ENCODE assay signal across 17 mouse cellular contexts in genomic region chr11:118821353-118821752, GRCm38 (mm10).
DNase-seq lines count a peak whose midpoint lies in the region; TF ChIP-seq lines count a peak whose summit lies in the region.
"Had no signal": no experiment of that assay in that cellular context is flagged by ENCODE, and none has a peak within 500 bp of the region (broad histone marks: within the 10 kb centered on the region; RNA-seq: fewer than 3 reads in every experiment).

No protein-coding gene starts in this region.

- no peaks in the 10 kb centered on the region for H3K27me3 ChIP-seq in heart, adult 2 months (ENCODE audit: control insufficient read depth, insufficient read depth, low read length)
- peaks cover 13% of the 10 kb centered on the region; the same call in 1 of the 2 replicates for H3K27me3 ChIP-seq in heart, embryonic 10.5 days (ENCODE audit: insufficient read depth, poor library complexity, severe bottlenecking)
- H3K27me3 ChIP-seq: limb, embryonic 12.5 days; liver, embryonic 15.5 days; neural tube, embryonic 12.5 days had no signal

- TF ChIP-seq POLR2A in heart, adult 2 months (IDR thresholded peaks at IDR 0.05; ENCODE audit: insufficient read depth, low read depth, low read length) = no peak

- intact Hi-C loops in heart, adult 2 months (cut with DNase I) = no loop called here
- intact Hi-C loops in heart, postnatal 14 days (cut with DNase I) = no loop called here

- H3K79me2 ChIP-seq in heart, adult 2 months (replicated peaks; ENCODE audit: control insufficient read depth, insufficient read depth, low read length) = no peaks in the 10 kb centered on the region

- no peak overlapping the region for H3K4me3 ChIP-seq in heart, adult 2 months
- no peak overlapping the region for H3K4me3 ChIP-seq in heart, embryonic 10.5 days
- H3K4me3 ChIP-seq: embryonic facial prominence, embryonic 13.5 days; heart, embryonic 15.5 days; limb, embryonic 12.5 days; liver, embryonic 15.5 days; neural tube, embryonic 12.5 days had no signal

- H3K9me3 ChIP-seq in heart, embryonic 10.5 days = no peaks in the 10 kb centered on the region
- H3K9me3 ChIP-seq: embryonic facial prominence, embryonic 13.5 days; heart, embryonic 15.5 days; limb, embryonic 12.5 days; liver, embryonic 15.5 days; neural tube, embryonic 12.5 days had no signal

- WGBS in heart, adult 2 months = 37% methylated on average over 2 of the region's 2 CpGs
- 49% methylated on average over 2 of the region's 2 CpGs for WGBS in heart, embryonic 10.5 days

- DNase-seq in heart, adult 2 months = peak; percentile 44 to 51
- no peak for DNase-seq in heart, embryonic 10.5 days (ENCODE audit: low spot score)
- DNase-seq in urinary bladder, postnatal 25 days (ENCODE audit: low spot score) = peak; percentile 13
- no peak for DNase-seq in urinary bladder, adult 18-20 months (ENCODE audit: low spot score in 2 of 2)
- peak; percentile 42 to 61 for DNase-seq in heart, postnatal 14 days
- no peak for DNase-seq in ovary, postnatal 10 days (ENCODE audit: low spot score)
- no peak for DNase-seq in kidney, adult 8-10 months
- DNase-seq in T-cell, adult 2 months (ENCODE audit: low spot score) = no peak
- DNase-seq: cerebellum, postnatal 10 days; kidney, adult 18-20 months; right cerebral cortex, postnatal 4 days; thymus, postnatal 14 days had no signal

- H3K27ac ChIP-seq in heart, adult 2 months = no peak overlapping the region
- H3K27ac ChIP-seq in heart, embryonic 10.5 days = no peak overlapping the region
- H3K27ac ChIP-seq: embryonic facial prominence, embryonic 13.5 days; heart, embryonic 15.5 days; limb, embryonic 12.5 days; liver, embryonic 15.5 days; neural tube, embryonic 12.5 days had no signal

- H3K9ac ChIP-seq in heart, adult 2 months (ENCODE audit: low read depth, low read length) = no peak overlapping the region
- H3K9ac ChIP-seq: embryonic facial prominence, embryonic 13.5 days; heart, embryonic 15.5 days; limb, embryonic 12.5 days; liver, embryonic 15.5 days; neural tube, embryonic 12.5 days had no signal

- no peak for TF ChIP-seq CTCF in heart, adult 2 months (IDR thresholded peaks at IDR 0.05)

- no peaks in the 10 kb centered on the region for H3K4me1 ChIP-seq in heart, adult 2 months (ENCODE audit: control insufficient read depth, insufficient read depth, low read length)
- H3K4me1 ChIP-seq in heart, embryonic 10.5 days = peaks cover 11% of the 10 kb centered on the region; the same call in 1 of the 2 replicates
- H3K4me1 ChIP-seq: heart, embryonic 15.5 days; liver, embryonic 15.5 days had no signal

- no peaks in the 10 kb centered on the region for H3K36me3 ChIP-seq in heart, adult 2 months (ENCODE audit: control insufficient read depth, insufficient read depth, low read length)
- no peaks in the 10 kb centered on the region for H3K36me3 ChIP-seq in heart, embryonic 10.5 days
- H3K36me3 ChIP-seq: embryonic facial prominence, embryonic 13.5 days; heart, embryonic 15.5 days; limb, embryonic 12.5 days; liver, embryonic 15.5 days; neural tube, embryonic 12.5 days had no signal

- no peak for TF ChIP-seq EP300 in heart, adult 2 months (IDR thresholded peaks at IDR 0.05; ENCODE audit: insufficient read depth, low read depth, low read length)

Comparison
In these comparisons a context has a peak if more than half of its experiments do, and no peak if none do; other contexts are left out.
1. DNase-seq: peak in heart, adult 2 months (2 of 2), urinary bladder, postnatal 25 days (single experiment) and heart, postnatal 14 days (2 of 2); none in heart, embryonic 10.5 days (single experiment), urinary bladder, adult 18-20 months (0 of 2), ovary, postnatal 10 days (single experiment), kidney, adult 8-10 months (0 of 2) and T-cell, adult 2 months (single experiment).